Mouse (Mus musculus) spleen, postnatal 4 days (tissue): ENCODE measurements around the gene Gulp1.

Source experiments
- DNase-seq, 2 experiments: peaks; one replicate each; pipeline ENCODE4 v3.0.0; 2022; ENCODE audit warnings: low spot score in 2 of 2

Gulp1 gene

DNA sequence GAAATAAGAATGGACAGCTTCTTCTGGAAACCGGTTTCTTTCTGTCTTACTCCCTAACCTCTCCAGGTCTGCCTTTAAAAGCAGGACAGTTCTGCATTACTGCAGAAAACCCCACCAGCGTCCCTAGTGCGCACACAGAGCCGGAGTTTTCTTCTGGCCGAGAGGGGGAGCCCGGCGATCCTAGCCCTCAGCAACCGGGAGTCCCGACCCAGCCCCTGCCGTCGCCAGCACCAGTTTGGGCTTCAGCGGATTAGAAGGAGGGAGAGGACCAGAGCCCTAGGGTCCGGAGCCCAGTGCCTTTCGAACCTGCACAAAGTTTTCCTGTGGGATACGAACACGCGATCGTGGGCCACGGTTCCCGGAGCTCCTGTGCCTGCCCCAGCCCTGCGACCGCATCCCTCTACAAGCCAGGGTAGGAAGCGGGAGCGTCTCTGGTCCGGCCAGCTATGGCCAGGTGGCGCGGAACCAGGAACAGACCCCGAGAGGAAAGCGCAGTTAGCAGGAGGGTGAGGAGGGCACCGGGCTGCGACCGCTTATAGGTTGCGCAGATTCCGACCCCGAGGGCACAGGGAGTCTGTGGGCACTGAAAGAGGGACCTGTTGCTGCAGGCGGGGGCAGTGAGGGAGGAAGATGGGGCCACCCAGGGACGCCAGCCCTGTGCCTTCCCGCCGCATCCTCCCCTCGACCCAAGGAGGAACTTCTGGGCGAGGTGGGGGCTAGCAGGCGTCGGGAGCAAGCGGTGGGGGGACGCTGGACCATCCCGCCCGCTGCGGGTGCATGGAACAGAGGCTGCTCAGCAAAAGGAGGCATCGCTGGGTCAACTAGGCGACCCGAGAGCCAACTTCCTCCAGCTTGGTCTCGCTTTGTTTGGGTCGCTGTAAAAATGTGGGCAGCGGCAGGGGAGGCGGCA, at the start of gene Gulp1:
TSS of gene Gulp1 (plus strand) at position 51 of the 910 bp plus-strand sequence.
- peak; percentile 19 to 65 for DNase-seq

DNA sequence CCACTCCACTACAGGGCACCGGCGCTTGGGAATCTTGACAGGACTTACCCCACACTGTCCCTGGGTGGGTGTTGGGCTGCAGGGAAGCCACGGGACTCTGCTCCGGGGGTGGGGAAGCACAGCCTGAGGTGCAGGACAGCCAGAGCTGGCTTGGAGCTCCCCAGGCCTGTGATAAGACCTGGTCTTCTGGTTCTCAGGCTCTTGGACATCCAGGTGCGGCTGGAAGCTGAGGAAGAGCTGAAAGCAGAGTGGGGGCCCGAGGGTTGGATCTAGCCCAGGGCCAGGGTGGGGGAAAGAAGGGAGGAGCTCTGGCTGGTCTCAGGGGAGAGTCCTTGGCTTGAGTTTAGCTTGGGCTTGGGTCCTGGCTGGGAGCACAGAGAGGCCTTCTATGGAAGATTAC, 1.1 kb upstream of the Gulp1 start:
- DNase-seq: no peak

DNA sequence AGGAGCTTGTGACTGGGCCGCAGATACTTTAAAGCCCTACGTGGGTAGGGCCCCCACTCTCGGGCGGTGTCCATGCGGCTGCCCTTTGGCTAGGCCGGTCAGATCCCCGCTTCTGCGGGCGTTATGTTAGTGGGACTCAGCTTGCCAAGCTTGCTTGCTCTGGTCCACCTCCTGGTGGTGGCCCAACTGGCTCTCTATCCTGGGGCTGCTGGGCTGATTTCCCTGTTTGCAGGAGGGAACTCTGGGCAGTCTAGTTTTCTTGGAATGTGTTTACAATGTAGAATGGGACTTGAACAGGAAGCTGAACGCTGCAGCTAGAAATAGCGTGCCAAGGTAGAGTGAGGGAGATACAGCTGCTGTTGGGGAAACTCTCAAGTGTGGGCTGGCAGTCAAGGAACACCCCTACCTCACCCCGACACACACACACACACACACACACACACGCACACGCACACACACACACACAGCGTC, 1.1 kb downstream of the Gulp1 start:
- DNase-seq: no peak

DNA sequence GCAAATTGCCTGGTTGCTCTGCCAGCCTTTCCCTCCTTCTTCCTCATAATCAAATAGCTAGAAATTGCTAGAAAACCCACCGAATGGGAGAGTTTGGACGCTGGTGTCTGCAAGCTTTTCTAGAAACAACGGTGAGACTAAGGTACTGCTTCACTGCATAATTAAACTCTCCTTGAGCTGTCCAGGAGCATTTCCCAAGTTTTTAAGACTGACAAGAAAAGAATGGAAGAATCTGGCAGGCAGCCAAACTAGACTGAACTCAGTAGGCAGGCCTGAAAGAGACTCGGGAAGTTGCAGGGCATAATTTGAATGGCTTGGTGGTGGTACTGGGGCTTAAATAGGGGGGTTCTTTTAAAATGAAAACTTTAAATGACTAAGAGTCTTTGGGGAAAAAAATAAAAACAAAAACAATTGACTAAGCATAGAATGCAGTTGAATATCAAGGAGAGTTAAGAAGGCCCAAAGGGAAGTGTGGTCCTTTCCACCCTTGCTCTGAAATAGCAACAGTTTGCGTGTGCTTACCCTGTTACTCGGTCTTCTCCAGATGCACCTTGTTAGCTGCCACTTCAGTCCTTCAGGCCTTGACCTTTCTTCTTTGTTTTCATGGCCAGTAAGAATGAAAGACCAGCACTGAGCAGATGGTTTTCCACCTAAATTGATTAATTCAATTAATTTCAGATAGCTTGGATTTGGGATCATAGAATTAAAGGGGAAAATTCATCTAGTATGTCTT, 2.0 kb downstream of the Gulp1 start:
- DNase-seq: no peak

DNA sequence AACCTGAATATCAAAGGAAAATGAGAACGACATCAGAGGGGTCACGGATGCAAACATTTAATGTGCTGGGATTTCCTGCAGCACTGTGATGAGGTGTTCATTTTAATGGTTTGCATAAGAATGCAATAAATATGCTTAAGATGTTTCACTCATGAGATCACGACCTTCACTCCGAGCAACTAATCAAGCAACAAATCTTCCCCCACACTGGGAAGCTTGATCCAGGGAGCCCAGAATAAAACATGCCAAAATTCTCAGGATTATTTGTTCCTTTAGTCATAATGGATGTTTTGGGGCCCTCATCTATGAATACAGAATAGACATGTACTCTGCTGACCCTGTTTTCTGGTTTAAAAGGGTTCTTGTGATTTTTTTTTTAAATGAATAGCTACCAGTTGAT, 16.1 kb downstream of the Gulp1 start:
- no peak for DNase-seq

DNA sequence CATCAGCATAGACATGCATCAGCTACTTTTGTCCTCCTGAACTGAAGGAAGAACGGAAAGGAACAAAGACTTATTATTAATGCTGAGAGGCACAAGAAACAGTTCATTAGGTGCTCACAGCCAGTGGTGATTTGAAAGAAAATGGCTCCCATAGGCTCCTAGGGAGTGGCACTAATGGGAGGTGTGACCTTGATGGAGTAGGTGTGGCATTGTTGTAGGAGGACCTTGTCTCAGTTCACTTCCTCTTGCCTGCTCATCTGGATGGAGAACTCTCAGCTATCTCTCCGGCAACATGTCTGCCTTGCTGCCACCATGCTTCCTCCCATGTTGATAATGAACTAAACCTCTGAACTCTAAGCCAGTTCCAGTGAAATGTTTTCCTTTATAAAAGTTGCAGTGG, 17.0 kb downstream of the Gulp1 start:
- no peak for DNase-seq

DNA sequence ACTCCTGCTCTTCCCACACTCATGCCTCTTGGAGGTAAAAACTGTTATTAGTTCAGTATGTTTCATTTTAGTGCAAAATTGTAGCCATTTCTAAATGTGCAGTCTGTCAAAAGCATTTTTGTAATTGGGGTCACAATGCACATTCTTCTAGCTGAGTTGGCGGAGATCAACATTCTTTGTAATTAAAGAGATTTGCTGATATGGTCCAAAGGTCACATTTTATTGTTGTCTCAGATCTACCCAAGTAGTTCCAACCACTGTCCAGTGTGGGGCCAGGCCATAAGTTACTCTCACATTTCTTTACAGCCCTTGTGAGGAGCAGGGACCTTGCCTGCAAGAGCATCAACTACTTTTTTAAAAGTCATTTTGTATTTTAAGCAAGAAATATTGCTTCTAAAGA, 24.7 kb downstream of the Gulp1 start:
- DNase-seq: no peak

DNA sequence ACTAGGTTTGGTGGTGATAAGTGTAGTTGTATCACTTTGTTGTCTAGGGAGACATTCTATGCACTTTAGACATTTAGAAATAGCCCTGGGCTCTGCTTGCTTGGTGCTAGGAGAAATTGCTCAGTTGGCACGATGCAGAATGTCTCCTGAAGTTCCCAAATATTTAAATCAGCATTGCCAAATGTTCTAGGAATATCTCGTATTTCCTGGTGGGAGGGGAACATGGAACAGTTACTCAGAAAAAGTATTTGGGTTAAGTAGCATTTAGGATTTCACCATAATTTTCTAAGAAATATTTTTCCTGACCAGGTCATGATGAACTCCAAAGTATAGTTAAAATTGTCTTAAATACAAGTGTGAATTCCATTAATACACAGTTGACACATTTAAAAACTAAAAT, 25.3 kb downstream of the Gulp1 start:
- no peak for DNase-seq

DNA sequence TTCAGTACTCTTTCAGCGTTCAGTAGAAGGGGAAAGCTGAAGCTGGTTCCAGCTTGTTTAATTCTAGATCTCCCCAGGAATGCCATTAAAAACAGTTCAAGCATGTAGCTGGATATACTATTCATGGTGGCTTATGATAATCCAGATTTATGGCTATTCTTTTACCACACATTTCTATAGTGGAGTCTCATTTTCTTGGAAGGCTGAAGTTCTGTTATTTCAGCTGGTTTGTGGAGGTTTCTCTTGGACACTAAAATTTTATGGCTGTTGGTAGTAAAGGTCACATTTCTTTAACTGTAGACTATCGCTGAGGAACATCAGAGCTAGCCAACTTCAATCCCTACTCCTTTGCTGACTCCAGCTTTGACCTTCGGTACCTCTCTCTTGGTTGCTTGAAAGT, 29.1 kb downstream of the Gulp1 start:
- DNase-seq: no peak

DNA sequence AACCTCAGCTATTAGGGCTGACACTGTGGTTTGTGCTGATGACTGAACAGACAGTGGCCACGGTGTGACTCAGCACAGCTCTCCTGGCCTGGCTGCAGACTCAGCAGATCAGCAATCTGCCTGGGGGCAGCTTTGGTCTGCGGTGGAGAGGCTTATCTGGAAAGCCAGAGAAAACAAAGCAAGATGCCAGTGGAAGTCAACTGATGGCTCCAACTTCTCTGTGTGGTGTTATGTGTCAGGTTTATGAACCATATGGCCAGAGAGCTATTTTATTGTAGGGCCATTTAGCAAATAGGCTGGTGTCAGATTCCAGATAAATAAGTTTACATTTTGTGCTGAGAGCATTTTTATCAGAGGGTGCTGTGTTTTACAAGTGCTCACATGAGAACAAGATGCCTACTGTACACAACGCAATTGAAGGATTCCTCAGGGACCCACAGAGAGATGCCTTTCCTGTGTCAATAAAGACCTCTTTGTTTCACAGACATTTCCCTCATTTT, 33.6 kb downstream of the Gulp1 start:
- no peak for DNase-seq

DNA sequence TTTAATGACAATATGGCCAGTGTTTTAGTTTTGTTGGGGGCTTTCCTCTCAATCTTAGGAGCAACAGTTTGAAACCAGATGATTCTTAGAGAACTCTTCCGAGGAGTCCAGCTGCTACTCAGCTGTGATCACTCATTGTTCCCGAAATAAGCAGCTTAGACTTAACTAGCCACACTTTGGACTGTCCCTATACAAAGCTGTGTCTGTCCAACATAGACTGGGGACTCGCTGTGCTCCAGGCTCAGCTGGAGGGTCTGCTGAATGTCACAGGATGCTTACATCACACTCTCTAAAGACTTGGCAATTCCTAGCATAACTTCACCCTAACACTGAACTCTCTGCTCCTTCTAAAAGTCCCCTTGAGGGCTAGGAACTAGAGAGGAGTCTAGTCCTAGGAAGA, 40.4 kb downstream of the Gulp1 start:
- DNase-seq: no peak

DNA sequence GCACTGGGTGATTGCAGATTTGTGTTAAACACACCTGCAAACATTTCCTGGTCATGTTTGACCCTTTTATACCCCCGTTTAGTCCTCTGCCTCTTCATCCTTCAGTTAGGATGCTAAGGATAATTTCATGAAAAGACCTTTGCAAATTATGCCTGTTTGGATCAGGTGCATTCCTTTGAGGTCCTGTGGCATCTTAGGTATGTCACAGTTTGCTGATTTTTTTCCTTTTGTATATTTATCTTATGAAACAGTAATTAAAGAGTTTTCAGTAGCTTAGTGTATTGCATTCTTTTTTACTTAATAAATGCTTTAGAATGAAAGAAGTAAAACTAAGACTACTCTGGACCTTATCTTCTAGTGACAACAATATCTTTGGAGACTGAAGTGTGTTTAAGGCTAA, 41.8 kb downstream of the Gulp1 start:
- DNase-seq: no peak

DNA sequence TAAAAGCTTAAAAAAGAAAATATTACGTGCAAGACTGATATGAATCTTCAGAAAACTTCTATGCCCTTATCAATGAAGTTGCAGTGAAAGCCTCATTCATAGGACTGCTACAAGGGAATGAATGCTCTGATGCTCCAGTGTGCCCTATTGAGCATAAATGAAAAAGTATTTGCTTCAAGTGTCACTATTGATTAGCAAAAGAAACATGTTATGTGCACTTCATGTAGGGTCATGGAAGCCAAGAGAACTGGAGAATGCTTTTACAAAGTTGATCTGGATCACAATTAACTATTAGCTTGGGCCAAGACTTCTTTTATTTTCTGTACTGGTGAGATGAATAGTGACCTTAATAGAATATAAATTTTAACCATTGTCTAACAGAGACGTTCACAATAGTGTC, 47.0 kb downstream of the Gulp1 start:
- no peak for DNase-seq

DNA sequence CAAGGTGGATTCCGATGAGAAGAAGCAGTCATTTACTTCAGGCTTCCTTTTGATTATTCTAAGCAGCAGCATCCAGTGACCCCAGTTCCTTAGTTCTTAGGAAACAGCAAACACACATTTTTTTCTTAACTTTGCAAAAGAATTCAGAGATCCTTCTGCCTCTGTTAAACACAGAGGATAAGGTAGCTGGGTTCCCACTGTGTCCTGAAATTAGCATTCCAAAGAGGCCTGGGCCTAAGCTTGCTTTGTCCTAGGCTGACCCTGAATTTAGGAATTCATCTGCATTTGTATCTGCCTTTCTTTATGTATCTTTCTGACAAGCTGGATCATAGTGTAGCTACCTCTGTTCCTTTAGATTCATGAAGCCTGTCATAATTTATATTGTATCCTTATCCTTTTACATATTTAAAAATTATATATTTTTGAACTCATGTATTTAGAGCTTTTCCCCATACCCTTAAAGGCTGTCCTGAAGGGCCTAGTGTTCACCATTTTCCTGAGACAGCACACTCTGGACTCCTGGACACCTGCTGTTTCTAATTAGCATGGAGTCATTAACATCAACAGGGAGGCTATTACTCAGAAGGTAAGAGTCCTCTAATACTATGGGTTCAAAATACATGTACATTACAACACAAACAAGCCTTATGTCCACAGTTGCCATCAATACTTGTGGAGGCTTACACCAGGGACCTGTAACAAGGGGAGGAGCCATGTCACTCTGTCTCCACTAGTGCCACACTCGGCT, 62.2 kb downstream of the Gulp1 start:
- no peak for DNase-seq

DNA sequence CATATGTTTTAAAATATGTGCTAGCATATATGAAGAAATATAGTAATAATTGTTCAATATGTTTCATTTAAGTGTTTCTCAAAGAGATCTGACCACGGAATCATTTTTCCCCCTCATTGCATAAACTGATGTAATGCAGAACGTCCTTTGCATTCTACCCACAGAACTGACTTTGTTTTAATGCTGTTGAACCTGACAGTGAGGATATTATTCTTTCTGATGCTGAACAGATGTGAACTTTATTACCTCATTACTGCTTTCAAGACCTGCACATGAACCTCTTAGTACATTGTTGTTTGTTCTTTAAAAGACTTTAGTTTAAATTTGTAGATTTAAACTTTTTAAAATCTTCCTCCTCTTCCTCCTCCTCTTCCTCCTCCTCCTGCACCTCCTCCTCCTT, 67.4 kb downstream of the Gulp1 start:
- no peak for DNase-seq

DNA sequence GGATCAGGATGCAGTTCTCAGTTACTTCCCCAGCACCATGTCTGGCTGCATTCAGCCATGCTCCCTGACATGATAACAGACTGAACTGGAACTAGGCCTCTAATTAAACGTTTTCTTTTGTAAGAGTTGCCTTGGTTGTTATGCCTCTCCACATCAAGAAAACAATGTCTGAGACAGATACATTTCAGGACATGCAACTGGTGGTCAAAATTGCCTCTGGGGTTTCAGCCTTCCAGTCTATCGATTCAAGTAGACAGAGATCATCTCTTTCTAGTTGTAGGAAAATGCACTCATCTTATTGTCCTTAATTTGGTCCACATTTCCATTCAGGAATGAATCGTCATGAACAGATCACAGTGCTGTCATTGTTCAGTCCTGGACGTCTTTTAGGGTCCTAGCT, 83.2 kb downstream of the Gulp1 start:
- DNase-seq: no peak

DNA sequence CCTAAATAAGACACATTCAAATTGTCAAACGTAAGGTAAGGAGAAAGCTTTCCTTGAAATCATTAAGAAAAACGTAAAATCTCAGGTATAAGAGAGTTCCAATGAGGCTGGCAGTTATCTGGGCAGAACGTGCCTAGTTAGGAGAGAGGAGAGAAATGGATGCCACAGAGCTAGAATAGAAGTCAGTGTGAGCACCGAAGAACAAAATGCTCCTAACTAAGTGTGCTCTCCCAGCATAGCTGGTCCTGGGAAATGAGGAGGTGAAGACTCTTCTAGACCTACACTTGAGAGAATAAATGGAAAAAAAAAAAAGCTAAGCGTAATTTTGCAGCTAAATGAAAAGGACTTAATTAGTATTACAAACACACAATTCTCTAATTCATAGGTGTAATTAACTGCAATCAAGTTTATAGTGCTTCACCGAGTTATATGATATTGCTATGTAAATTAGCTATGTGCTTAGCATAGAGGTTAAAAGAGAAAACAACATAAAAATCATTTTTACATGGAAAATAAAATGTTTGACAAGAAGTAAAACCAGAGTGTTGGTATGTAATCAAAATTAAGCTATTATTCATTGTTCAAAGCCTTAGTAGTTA, 94.5 kb downstream of the Gulp1 start:
- no peak for DNase-seq

DNA sequence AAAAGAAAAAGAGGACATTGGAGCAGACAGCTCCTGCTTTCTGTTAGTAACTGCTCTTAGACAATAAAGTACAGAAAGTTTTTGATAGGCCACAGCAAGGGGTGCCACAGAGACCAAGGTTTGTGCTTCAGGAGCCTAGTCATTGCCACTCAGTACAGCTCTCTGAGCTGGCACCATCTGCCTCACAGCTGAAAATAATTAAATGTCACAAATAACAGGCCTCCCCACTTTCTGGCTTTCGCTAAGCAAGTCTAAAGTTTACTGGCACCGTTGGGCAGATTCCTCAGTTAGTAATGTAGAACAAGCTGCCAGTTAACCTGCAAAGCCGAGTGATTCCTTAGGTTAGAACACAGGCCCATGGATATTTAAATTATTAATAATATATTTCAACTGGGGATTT, 127.7 kb downstream of the Gulp1 start:
- DNase-seq: no peak

DNA sequence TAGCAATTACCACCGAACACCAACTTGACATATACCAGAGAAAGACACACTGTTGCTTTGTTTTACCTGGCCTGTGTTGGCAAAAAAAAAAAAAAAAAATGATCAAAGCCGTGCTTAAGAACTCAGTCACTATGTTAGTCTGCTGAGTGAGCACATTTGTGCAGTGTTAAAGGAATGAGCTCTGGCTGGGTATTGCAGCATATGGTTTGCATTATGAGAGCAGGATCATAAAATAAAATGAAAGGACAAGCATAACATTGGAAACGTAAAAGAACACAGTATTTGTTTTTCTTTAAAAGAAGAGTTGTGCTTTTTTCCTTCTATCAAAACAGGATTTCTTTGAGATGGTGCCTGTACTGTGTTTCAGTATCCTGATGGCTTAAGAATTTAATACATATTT, 128.1 kb downstream of the Gulp1 start:
- no peak for DNase-seq

DNA sequence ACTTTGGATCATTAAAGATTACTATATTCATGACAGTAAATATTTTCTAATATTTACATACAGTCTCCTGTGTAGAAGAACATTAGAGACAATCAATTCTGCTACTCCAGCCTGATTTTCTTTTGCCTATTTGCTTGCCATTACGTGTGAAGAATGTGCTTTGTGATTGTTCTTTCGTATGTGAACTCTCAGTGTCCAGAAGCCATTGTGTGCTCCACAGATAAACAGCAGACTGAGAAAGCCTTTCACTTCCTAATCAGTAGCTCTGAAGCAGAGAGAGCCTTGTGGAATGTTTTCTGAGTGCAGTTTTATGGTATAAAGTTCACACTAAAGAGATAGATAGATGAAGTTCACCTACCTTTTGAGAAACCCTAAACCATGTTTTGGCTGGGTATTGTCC, 131.2 kb downstream of the Gulp1 start:
- DNase-seq: no peak

DNA sequence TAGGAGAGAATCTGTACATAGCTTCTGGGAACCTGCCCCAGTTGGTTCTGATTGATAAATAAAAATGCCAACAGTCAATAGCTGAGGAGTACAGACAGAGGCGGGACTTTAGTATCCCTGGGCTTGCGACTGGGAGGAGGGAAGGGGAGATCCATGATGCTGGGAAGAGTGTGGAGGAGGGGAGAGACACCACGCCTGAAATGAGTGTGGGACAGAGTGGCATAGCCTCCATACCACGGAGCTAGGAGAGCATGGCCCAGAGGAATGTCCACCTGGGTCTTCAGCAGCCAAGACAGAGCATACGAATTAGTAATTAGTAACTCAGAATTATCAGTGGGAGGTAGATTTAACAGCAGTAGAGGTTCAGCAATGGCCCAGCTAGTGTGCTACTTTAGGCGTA, 132.4 kb downstream of the Gulp1 start:
- DNase-seq: no peak
